Mouse (Mus musculus) hindbrain, embryonic 16.5 days (tissue): Measurements from ENCODE around the gene Esf1. TPM values are rescaled to one million over a fixed set of nuclear protein-coding genes. Genes with fewer than 3 reads are reported as not detected.
"Not testable (repeated sequence)": the region's sequence is repeated elsewhere in the genome, so short reads cannot be mapped to it uniquely, and the experiment has no call there.

ENCODE experiments used
- ATAC-seq: fragments of 200-750 bp; cut with Nextera tagmentation; 2 replicates; pipeline ENCODE4 v1.8.0; 2017; ENCODE audit warnings: moderate TSS enrichment, moderate library complexity
- H3K27ac ChIP-seq: fragments of 300-500 bp; sonication (generic); 2 replicates; pipeline ENCODE4 v1.5.1; 2014; ENCODE audit warnings: low read depth, mild to moderate bottlenecking, control low read depth, low read length, moderate library complexity
- H3K27me3 ChIP-seq: fragments of 300-500 bp; sonication (generic); replicated peaks from 2 replicates; pipeline ENCODE4 v1.6.1; 2014; ENCODE audit warnings: low read length; ENCODE audit not compliant: control insufficient read depth, insufficient read depth
- H3K36me3 ChIP-seq: fragments of 300-500 bp; sonication (generic); 2 replicates; pipeline ENCODE4 v1.6.1; 2014; ENCODE audit warnings: mild to moderate bottlenecking, low read length, moderate library complexity, mixed read lengths; ENCODE audit not compliant: control insufficient read depth, insufficient read depth
- H3K4me1 ChIP-seq: fragments of 300-500 bp; sonication (generic); 2 replicates; pipeline ENCODE4 v1.6.1; 2014; ENCODE audit warnings: low read depth, low read length; ENCODE audit not compliant: control insufficient read depth, insufficient read depth
- H3K4me2 ChIP-seq: fragments of 300-500 bp; sonication (generic); 2 replicates; pipeline ENCODE4 v1.6.1; 2014; ENCODE audit warnings: mild to moderate bottlenecking, low read length, control low read depth, moderate library complexity
- H3K4me3 ChIP-seq: fragments of 300-500 bp; sonication (generic); 2 replicates; pipeline ENCODE4 v1.5.1; 2014; ENCODE audit warnings: mild to moderate bottlenecking, low read length, control low read depth, moderate library complexity
- H3K9ac ChIP-seq: fragments of 300-500 bp; sonication (generic); 2 replicates; pipeline ENCODE4 v1.6.1; 2014; ENCODE audit warnings: low read depth, mild to moderate bottlenecking, control low read depth, low read length, moderate library complexity
- H3K9me3 ChIP-seq: fragments of 300-500 bp; sonication (generic); 2 replicates; pipeline ENCODE4 v1.6.1; 2014; ENCODE audit warnings: mild to moderate bottlenecking, low read length, moderate library complexity; ENCODE audit not compliant: control insufficient read depth
- WGBS: fragments of 180-500 bp; shearing (Covaris S2); extraction: QIAGEN DNeasy Blood & Tissue Kit; methylation state at CpG from one replicate; pipeline ENCODE4 v1.1.7; 2014; 5-methylcytosine and 5-hydroxymethylcytosine counted together
- polyA plus RNA-seq: library from polyadenylated mRNA; unstranded; fragments of >200 nt; fragmentation: Nextera tagmentation; extraction: Ambion mirVana; gene quantifications from 2 replicates; pipeline ENCODE4 v1.2.1, GENCODE M21; 2015

Esf1 gene
- polyA plus RNA-seq, 1 experiment from 2014 or later = 16.2 TPM

DNA sequence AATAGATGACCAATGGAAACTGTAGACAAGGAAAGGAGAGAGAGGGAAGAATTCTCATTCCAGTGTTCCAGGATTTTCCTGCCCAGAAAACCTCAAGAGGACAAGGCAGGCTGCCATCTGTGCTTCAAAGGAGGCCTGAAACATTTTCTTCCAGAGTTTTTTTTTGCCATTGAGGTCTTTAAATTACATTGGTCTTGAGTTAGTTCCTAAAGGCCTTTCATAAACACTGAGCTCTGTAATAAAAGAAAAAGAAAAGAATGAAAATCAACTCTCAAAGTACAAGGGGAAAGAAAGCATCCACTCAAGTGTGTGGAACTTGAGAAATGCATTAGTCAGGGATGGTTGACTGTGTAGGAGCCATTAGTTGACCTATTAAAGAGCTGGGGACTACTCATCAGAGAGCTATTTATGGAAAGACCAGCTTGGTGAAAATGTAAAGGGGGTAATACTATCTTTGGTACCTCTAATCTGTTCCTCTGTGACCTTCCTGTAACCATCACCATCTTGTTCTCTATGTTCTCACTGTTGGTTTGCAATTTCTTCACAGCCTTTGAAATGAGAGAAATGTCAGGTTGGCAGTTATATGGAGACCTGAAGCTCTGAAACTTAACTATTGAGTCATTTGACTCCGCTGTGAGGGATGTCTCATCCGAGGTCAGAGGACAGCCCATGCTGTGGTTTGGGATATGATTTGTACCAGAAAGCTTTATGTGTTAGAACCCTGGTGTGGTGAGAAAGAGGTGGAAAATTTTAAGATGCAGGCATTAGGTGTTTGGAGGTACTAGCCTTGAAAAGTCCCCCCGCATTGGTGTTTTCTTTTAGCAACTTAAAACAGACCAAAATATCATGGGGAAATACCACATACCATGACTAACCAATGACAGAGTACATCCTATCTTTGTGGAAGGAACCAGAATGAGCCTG lies 69.6 kb downstream of the Esf1 start:
- H3K9me3 ChIP-seq = no peaks in the 10 kb centered on the region
- ATAC-seq = no peak
- no peaks in the 10 kb centered on the region for H3K27me3 ChIP-seq
- 92% methylated on average over 3 of the region's 3 CpGs for WGBS
- no peak overlapping the region for H3K4me2 ChIP-seq
- no peak overlapping the region for H3K4me3 ChIP-seq
- no peaks in the 10 kb centered on the region for H3K4me1 ChIP-seq
- H3K27ac ChIP-seq = no peak overlapping the region
- no peak overlapping the region for H3K9ac ChIP-seq
- no peaks in the 10 kb centered on the region for H3K36me3 ChIP-seq

DNA sequence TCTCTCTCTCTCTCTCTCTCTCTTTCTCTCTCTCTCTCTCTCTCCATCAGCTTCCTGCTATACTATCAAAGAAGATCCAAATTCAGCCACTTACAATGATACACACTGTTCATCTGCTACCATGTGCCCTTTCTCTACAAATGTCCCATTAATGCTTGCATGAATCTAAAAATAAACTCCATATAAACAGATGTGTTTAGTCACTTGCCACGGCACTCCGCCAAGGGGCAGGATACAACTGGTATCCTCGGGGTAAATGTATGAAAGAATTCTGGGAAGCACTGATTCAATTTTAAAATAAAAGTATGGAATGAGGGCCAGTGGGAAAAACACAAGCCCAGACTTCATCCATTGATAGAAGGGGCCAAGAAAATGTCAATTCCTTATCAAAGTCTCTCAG lies 70.4 kb downstream of the Esf1 start:
- Histone ChIP-seq H3K9me3 (no peaks in the 10 kb centered on the region), H3K4me3 (no peak overlapping the region), H3K9ac (no peak overlapping the region), H3K36me3 (no peaks in the 10 kb centered on the region), H3K4me2 (no peak overlapping the region), H3K27me3 (no peaks in the 10 kb centered on the region), H3K27ac (no peak overlapping the region), H3K4me1 (no peaks in the 10 kb centered on the region)
- ATAC-seq = no peak
- WGBS = 90% methylated on average over 3 of the region's 3 CpGs

DNA sequence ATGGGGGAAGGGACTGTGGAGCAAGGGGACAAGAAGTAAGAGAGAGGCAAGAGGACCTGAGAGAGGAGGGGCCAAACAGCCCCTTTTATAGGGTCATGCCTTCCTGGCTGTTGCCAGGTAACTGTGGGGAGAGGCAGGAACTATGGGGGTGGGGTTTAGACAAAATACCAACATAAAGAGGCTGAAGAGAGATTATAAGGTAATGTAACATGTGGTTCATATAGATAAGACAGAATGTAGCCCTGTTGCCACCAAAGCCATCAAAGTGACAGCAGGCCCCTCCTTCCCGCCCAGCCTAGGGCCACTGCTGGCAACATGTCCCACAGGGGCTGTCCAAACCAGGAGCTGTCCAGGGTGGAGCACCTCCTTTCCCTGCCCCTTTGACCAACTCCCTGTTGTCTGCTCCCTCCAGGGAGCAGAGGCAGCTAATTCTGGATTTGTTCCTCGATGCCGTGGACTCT lies 73.2 kb downstream of the Esf1 start:
- H3K4me2 ChIP-seq = no peak overlapping the region
- no peak for ATAC-seq
- H3K27me3 ChIP-seq = no peaks in the 10 kb centered on the region
- 68% methylated on average over 3 of the region's 3 CpGs for WGBS
- H3K9ac ChIP-seq = no peak overlapping the region
- H3K36me3 ChIP-seq = no peaks in the 10 kb centered on the region
- no peak overlapping the region for H3K4me3 ChIP-seq
- no peak overlapping the region for H3K27ac ChIP-seq
- no peaks in the 10 kb centered on the region for H3K9me3 ChIP-seq
- H3K4me1 ChIP-seq = no peaks in the 10 kb centered on the region

DNA sequence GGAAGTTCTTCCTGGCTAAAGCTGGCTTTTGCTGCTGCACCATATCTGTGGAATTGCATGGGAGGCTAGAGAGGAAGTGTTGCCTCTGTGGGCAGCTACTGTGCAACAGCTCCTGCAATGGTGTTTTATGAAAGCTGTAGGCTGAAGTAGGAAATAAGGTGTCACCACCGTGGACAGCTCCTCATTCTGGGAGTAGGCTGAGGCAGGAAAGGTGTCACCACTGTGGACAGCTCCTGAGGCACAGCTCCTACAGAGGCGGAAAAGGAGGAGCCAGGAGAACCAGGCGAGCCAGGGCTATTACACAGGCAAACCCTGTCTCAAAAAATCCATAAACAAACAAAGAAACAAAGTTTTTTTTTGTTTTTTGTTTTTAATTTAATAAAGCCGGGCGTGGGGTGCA lies 74.3 kb downstream of the Esf1 start:
- Histone ChIP-seq H3K4me3 (no peak overlapping the region), H3K27ac (no peak overlapping the region), H3K36me3 (no peaks in the 10 kb centered on the region), H3K9me3 (no peaks in the 10 kb centered on the region), H3K4me2 (no peak overlapping the region), H3K9ac (no peak overlapping the region), H3K27me3 (no peaks in the 10 kb centered on the region), H3K4me1 (no peaks in the 10 kb centered on the region)
- ATAC-seq = no peak
- 91% methylated on average over 5 of the region's 5 CpGs for WGBS

DNA sequence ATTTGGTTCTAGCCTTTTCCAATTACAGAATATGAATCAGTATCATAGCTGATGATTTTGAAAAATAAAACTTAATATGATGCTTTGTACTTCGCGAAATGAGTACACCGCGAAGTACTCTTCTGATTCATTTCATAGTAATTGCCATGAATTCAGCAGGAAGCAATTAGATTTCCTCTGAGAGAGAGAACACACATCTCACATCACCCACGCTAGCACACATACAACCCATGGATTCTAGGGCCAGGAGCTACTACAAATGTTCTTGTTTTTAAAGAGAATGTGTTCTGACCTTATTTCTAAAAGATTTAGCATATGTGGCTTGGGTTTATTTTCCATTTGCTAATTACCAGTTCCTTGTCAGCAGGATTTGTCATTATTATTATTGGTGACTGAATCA lies 76.9 kb downstream of the Esf1 start:
- no peak for ATAC-seq
- no peaks in the 10 kb centered on the region for H3K9me3 ChIP-seq
- H3K36me3 ChIP-seq = no peaks in the 10 kb centered on the region
- no peak overlapping the region for H3K4me3 ChIP-seq
- 93% methylated on average over 5 of the region's 5 CpGs for WGBS
- H3K4me2 ChIP-seq = no peak overlapping the region
- no peak overlapping the region for H3K27ac ChIP-seq
- H3K27me3 ChIP-seq = no peaks in the 10 kb centered on the region
- no peak overlapping the region for H3K9ac ChIP-seq
- H3K4me1 ChIP-seq = no peaks in the 10 kb centered on the region

DNA sequence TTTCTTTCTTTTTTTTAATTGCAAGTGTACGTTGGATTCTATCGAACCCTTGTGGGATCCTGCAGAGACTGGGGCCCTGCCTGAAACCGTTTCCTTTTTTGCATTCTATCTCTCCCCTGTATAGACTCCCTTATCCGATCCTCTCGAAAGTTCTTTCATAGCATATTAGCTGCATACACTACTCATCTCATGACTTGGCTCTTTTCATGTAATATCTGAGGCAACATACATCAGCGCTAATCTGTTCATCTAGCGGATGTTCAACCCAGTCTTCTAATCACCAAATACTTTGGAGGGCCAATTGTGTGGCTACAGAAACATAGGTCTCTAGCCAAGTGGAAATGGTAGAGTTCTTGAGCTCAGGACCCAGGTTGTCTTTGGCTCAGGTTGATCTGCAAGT lies 86.1 kb downstream of the Esf1 start:
- Histone ChIP-seq H3K27me3 (no peaks in the 10 kb centered on the region), H3K4me3 (no peak overlapping the region), H3K27ac (no peak overlapping the region), H3K9me3 (no peaks in the 10 kb centered on the region), H3K9ac (no peak overlapping the region), H3K36me3 (no peaks in the 10 kb centered on the region), H3K4me2 (no peak overlapping the region), H3K4me1 (no peaks in the 10 kb centered on the region)
- 93% methylated on average over 7 of the region's 7 CpGs for WGBS
- no peak for ATAC-seq

DNA sequence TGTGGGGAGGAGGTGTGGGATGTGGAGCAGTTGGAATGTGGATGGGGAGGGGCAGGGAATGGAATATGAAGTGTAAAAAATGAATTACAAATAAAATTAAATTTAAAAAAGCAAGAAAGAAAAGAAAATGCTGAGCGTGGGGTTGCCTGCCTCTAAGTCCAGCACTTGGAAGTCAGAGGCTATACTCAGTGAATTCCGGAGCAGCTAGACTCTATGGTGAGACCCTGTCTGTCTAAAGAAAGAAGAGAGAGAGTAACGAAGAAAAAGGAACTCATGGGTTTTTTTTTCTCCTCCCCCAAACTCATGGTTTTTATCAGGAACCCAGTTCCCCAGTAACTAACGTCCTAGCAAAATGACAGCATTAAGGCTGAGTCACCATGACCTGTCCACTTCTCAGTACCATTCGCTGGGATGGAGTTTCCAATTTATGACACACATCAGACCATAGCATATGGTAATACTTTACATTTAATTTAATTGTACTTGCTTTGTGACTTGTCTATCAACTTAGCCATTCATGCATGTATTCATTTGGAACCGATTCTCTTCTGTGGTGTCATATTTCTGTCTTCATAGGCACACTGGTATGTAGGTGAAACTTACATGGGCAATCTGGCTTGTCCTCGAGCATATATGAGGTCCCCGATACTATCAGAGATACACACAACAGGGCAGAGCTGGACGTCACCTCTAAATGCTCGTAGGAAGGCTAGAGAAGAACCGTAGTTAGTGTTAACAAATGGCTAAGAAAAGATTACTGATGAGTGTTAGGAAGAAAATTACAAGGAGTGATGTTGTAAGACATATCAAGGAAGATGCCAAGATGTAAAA lies 89.4 kb downstream of the Esf1 start:
- no peak for ATAC-seq
- Histone ChIP-seq H3K4me3 (no peak overlapping the region), H3K9me3 (no peaks in the 10 kb centered on the region), H3K4me2 (no peak overlapping the region), H3K36me3 (no peaks in the 10 kb centered on the region), H3K27me3 (no peaks in the 10 kb centered on the region), H3K4me1 (no peaks in the 10 kb centered on the region), H3K27ac (no peak overlapping the region), H3K9ac (no peak overlapping the region)
- 93% methylated on average over 11 of the region's 11 CpGs for WGBS

DNA sequence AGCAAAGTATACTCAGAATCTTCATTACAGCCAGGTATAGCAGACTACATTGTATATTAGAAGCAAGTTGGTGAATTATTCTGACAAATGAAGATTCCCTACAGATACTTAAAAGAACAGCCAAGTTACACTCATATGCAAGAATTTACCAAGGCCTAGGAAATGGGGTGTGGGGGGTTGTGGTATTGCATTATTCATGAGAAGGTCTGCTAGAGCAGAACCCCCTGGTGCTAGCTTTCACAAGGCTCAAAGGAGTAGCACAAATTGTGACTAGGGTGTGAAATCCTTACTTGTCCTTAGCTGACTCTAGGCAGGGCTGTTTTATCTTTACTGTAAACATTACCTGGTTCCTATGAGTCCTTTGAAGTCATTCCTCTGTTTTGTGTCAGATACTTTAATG lies 91.1 kb downstream of the Esf1 start:
- not testable (repeated sequence) for H3K9ac ChIP-seq, H3K4me2 ChIP-seq, H3K4me1 ChIP-seq, H3K27ac ChIP-seq, H3K27me3 ChIP-seq, H3K9me3 ChIP-seq, H3K36me3 ChIP-seq, H3K4me3 ChIP-seq, ATAC-seq

DNA sequence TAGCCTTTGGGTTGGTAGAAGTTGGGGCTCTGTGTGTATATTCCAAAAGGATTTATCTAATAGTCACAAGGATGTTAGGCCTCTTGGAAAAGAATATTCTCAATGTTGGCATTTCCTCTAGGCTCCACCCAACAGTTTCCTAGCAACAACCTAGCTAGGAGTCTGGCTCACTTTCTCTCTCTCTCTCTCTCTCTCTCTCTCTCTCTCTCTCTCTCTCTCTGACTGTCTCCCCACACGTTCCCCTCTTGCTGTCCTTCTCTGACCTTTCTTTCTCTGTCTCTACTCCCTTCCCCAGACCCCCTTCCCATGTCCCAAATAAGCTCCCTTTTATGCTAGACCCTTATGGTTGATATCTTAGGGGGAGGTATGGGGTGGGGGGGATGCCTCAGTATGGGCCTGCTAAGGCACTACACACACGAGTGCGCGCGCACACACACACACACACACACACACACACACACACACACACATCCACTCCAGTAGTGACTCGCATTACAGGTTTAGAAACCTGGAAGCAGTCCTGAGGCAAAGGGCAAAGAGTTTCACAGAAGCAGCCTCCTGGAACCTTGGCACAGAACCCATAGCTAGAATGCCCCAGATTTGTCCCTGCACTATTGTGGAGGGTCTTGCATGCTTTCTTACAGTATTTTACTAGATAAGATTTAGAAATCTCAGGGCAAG lies 91.6 kb downstream of the Esf1 start:
- 51% methylated on average over 6 of the region's 6 CpGs for WGBS
- ATAC-seq = no peak

More for the DNA sequence above, 91.6 kb downstream of the Esf1 start:
- no peak overlapping the region for H3K4me3 ChIP-seq
- H3K9me3 ChIP-seq = no peaks in the 10 kb centered on the region
- no peaks in the 10 kb centered on the region for H3K4me1 ChIP-seq
- no peak overlapping the region for H3K9ac ChIP-seq
- no peaks in the 10 kb centered on the region for H3K36me3 ChIP-seq
- no peak overlapping the region for H3K27ac ChIP-seq
- no peak overlapping the region for H3K4me2 ChIP-seq
- no peaks in the 10 kb centered on the region for H3K27me3 ChIP-seq
